Mouse (Mus musculus) common myeloid progenitor, adult 5-6 weeks (primary cell): ENCODE data around the gene Chic2. TPM values are rescaled to one million over a fixed set of nuclear protein-coding genes. Genes with fewer than 3 reads are reported as not detected.

ENCODE experiments used
- ATAC-seq: replicated peaks from 2 replicates; pipeline ENCODE4 v1.8.0; 2016; ENCODE audit warnings: low read depth, mild to moderate bottlenecking, moderate TSS enrichment, inconsistent platforms; ENCODE audit not compliant: poor library complexity, severe bottlenecking
- total RNA-seq: library from RNA; stranded (forward); fragments of 200-1000, 187-1606 nt; gene quantifications from 2 replicates; pipeline ENCODE4 v1.2.3, GENCODE M21; 2017

The Chic2 gene
- total RNA-seq, 1 experiment from 2014 or later, result 31.4 TPM

DNA sequence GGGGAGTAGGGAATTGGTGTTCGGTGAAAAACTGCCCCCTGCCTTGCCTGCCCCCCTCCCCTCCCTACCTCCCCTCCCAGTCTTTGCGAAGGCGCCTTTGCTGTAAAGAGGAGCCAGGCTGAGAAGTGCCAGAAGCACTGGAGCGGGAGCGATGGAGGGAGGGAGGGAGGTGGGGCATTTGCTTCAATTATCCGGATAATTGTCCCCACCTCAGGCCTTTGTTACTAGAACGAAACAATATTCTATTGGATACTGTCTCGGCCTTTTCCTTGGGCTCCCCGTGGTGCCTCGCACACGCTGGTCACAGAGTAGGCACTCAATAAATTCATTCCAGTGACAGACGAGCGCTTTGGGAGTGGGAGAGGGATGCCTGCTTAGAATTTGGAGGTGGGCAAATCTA, 25.6 kb upstream of the Chic2 start:
- no peak for ATAC-seq

DNA sequence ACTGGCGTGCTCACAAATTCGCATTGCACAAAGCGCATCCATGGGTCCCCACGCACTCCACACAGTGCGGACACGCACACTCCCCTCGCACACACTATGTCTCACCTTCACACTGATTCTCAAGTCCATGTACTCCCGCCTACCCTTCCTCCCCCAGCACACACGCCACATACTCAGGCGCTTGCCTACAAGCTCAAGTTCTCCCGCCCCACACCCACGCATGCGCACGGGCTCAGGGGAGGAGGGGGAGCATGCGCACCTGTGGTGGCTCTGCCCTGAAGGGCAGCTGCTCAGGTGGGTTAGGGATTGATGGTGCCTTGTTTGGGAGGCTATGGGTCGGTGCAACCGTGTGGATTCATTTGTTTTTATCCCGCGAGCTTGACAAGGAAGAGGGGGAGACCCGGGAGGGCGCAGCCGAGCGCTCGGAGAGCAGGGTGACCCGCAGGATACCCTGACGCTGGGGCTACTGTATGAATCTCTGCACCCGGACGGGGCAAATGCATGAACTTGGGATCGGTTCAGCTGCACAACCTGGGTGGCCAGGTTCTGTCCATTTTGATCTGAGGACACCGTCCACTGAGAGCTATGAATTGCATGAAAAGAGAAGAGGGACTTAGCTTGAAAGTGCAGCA, 22.7 kb upstream of the Chic2 start:
- ATAC-seq, result peak; percentile 62

DNA sequence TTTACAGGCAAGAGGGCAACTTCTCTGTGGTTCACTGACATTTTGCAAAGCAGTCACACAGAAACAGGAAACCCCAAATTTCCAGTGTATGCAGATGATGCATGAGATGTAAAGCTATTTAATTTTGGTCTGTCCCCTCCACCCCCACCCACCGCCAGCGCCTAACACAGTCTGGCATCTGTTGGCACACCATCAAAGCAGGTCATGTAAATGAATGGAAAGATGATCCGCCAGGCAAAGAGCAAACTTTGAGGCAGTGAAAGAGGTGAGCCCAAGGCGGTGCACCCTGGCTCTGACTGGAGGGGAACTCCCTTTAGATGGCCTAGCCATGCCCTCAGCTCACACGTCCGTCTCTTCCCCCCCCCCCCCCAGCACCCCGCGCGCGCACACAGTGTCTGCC, 22.1 kb upstream of the Chic2 start:
- ATAC-seq, result peak; percentile 45

DNA sequence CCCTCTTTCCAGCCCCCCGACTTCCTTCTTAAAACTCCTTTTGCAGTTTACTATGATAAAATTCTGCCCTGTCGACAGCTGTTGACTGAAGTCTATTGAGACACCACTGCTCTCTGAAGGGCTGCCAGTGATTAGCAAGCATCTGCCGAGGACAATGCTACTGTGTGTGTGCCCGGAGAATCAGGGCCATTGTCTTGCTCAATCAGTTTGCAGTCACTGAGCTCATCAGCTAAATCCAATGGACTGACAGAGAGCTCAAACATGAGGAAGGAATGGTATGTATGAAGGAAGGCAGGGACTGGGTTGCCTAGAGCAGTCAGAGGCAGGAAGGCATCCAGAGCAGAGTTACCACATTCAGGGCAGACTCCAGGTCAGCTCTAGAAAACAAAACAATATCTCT, 18.6 kb upstream of the Chic2 start:
- ATAC-seq, result no peak

DNA sequence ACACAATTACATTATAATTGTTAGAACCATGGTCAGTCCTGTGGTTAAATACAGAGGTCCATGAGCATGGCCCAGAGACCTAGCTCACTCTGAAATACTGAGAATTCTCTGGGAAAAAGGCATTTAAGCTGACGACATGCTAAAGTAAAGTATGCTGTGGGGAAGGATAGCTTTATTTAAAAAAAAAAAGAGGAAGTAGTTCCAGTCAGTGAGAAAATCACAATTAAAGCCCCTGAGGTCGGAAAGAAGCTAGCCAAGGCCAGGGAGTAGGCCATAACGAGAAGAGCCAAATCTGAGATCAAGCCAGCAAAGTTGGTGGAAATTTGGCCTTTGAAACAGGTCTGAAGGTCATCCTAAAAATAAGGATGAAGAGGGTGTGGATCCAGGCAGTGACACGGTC, 6.5 kb upstream of the Chic2 start:
- peak; percentile 58; the same call in 1 of the 2 replicates for ATAC-seq

DNA sequence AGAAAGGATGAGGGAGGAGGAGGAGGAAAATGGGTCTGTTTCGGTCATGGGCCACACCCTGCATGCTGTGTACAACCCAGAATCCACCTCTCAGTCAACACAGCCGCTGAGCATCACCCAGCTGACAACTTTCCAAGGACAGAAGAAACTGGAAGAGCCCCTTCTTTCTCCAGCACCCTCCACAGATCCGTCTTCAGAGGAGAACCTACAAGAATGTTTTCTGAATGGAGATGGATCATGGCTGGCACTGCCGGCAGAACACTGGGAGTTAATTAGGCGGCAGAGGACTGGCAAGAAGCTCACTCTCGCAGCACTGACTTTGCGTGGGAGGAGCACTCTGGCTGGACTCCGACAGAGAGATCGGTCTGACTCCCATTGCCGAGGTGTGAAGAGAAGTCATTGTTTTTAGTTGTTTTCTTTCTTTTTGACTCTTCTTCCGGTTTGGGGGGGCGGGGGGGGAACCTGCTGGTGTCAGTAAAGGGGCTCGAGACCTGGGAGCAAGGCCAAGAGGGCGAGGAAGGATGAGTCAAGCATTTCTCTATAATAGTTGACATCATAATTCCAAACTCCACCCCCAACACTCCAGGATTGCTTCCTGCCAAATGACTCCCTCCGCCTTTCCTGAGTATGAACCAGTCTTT, 2.2 kb upstream of the Chic2 start:
- no peak for ATAC-seq

DNA sequence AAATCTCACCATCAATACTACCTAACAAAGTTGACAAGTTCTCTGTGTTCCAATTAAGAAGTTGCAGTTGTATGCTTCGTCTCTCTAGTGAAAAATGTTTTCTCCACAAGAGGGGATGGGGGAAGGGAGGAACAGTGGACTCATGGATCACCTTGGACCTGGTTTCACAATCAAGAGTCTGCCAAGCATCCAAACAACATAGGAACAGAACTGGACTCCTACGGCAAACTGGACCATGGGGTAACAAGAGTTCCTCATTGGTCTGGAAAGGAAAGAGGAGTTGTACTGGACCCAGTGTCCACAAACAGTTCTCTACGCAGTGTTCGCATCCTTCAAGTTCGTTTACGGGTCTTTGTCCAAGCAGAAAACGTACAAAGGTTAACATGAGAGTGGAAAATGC, 797 bp upstream of the Chic2 start:
- ATAC-seq, result no peak

DNA sequence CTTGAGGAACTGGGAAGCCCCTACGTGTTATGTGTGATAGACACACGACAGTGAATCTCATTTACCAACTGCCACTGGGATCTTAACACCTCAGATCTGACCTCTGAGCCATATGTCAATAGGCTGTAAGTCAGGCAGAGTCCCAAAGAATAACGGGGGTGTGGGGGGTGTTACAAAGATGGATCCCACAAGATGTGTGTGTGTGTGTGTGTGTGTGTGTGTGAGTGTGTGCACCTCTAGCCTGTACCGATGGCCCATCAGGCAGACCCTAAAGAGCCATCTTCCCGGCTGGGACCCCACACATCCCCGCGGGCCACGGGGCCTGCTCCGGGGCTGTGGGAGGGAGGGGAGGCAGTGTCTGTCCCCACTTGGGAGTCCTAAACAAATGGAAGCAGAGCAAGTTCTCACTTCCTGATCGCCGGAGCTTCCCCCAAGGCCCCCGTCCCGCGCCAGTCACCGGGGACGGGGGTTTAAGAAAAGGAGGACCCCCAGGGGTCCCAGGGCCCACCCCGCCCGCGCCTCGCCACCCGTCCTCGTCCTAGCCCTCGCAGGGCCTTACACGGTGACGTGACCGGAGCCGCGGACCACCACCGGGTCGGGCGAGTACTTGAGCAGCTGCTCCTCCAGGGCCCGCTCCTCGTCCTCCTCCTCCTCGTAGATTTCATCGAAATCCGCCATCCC, 813 bp downstream of the Chic2 start:
- ATAC-seq, result peak; percentile 20; the same call in 1 of the 2 replicates

DNA sequence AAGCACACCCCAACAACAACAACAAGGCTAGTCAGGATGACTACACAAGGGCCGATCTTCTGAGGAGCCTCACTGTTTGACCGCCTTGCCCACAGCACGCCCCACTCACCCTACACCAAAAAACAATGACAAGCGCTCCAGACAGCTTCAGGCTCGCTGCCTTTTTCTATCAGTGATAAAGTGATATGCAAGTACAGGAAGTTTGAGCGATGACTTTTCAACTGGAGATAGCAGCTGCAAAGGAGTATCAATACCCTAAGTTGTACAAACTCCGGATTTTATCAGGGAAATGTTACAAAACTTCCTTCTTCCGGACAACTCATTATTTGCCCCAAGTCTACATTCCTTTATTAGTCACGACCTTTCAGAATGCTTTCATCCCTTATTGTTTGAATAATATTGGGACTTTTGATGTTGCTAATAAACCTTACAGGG, 1.5 kb downstream of the Chic2 start:
- ATAC-seq, result no peak

DNA sequence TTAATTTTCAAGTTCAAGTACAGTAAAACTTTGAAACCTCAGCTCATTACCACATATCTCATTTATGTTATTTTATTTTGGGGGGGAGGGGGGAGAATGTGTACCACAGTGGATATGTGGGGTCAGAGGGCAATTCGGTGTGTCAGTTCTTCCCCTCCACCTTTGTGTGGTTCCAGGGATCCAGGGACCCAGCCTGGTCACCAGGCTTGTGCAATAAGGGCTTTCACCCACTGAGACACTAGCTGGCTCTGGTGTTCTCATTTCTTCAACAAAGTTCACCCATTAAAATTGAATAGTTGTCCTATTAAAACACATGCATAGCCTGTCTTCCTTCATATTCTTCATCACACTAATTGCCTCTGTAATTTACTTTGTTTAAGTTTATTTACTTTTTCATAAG, 5.3 kb downstream of the Chic2 start:
- ATAC-seq, result no peak

DNA sequence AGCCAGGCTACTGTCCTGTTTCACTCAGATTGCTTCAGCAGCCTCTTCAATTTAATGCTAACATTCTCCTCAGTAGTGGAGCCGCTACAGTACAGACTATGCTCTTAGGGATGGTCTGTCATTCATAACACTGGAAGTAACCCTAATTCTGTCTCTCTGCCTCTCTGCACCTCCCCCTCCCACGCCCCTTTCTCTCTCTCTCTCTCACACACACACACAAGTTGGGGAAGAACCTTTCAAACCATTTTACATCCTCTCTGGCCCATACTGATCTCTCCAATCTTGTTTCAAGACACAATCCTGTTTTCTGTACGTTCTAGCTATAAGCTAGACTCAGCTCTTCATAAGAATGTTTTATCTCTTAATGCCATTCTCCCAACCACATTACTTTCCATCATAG, 9.1 kb downstream of the Chic2 start:
- ATAC-seq, result no peak

DNA sequence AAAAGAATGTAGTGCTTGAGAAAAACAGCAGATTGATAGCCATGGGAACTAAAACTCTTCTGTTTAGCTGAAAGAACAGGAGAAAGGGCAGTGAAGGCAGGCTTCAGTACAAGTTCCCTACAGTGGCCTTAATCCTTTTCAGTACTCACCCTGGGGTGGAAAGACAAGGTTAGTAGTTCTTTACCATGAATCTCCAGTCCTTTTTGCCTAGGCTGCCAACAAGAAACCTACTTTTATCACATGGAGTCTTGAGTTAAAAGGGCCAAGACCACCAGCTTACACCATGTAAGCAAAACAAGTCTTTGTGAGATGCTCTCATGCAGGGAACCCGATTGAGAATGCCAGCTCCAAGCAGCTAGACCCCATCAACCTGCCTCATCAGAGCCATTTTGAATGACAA, 29.8 kb downstream of the Chic2 start:
- ATAC-seq, result no peak

DNA sequence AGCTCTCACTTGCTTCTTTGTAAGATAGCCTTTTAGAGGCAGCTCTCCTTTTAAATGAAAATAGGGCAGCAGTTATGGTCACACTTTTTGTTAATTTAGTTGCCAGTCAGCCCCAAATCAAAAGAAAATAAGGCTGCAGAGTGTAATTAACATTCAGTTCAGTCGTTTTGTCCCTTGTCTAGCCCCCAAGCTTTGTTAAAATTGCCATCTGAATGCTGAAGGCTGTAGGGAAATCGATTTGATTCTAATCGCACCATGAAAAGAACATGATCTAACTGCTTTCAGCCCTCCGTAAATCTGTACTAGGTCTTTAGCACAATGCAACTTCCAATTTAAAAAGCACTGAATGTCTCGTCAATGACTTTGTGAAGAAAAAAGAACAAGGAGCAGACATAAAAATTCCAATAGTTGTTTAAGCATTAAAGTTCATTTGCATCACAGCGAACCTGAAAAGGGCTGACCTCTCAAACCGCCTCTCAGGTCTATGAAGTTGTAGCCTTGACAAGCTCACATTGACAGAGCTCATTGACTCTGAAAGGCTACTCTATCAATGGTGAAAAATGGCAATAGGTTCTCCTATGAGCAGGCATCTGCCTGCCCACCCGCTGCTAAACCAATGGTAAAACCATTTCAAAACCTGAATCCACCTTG, 31.7 kb downstream of the Chic2 start:
- ATAC-seq, result no peak

DNA sequence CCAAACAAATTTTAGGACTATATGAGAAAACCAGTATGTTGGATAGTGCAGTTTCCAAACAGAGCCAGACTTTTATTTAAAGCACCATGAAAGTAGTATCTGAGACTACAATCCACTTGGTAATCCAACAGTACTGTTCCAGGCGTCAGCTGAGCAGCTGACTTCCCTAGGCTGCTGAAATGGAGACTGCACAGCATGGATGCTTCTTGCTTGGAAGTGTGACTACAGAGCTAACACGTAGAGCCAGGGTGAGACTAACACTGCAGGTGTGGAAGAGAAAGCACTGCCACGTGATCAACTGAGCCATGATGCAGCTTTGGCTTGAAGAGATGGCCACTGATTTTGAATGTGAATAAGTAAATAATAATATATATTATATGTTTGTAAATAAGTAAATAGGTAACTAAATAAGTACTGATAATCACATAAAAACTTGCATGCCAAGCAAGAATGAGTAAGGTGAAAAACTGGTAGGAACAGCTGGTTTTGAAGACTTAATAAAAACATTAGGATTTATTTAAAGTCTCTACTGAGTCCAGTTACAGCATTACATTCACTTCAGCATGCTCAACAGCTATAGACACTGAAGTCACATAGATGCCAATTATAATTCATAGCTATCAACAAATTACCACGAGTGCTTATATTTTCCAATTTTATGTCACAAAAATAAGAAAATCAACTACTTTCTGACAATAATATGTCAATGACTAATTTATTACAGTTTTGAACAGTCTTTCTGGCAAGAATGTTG, 32.4 kb downstream of the Chic2 start:
- no peak for ATAC-seq

DNA sequence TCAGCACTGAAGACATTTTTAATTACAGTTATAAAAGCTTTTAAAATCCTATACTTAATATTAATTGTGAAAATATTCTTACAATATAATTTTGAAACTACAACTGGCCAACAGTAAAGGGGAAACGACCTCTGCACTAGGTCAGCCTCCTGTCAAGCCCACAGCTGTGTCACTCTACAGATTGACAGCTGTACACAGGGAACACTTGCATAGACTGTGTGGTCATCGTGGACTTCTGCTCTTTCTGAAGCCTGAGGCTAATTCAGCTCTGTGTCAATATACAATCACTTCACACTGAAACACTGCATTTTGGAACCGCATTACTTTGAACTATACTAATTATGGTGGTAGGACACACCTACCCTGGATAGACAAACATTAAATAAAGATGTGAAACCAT, 39.8 kb downstream of the Chic2 start:
- no peak for ATAC-seq

DNA sequence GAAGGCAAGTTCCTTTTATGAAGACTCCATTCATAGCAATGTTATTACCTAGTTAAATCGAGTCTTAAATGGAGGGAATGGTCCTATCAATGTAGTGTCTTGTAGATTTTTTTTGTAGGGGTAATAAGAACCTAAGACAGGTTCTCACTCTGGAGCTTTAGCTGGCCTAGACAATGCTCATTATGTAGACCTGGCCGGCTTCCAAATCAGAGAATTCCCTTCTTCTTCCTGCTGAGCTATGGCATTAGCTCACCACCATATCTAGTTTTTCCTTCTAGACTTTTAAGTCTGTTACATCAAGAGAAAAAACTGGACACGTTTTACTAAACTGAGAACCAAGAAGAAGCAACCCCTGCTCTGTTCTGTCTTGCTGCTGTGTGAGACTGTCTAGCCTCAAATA, 42.5 kb downstream of the Chic2 start:
- no peak for ATAC-seq

DNA sequence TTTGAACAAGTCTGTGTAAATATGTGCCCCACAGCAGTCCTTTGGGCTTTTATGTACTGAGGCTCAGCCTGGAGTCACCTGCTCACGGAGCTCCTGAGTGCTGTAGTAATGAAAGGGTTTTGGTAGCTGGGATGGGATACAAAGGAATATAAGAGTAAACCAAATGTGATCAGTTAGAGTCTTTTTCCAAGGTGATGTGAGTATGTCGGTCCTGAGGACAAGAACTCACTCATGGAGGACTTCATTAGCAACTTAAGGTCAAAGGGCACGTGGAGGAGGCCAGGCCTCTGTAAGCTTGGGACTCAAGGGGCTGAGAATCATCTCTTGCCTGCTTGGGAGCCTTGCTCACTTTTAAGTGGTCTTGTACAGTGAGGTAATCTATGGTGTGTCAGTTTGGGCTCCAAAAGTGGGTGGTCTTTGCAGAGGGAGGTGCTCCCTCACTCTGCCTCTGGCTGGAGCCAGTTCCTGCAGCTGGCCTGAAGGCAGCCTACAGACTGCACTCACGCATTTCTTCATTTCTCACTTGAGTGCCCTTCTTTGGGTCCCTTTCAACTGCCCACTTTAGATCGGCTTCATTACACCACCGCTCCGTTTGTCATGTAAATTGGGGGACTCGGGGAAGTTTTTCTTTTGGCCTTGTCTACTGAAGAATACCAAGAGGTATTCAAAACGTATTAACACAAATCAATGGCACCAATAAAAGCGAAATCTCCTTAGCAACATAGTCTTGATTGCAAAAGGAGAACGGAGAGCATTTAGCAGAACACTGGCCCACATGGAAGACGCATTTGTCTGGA, 45.7 kb downstream of the Chic2 start:
- ATAC-seq, result no peak

DNA sequence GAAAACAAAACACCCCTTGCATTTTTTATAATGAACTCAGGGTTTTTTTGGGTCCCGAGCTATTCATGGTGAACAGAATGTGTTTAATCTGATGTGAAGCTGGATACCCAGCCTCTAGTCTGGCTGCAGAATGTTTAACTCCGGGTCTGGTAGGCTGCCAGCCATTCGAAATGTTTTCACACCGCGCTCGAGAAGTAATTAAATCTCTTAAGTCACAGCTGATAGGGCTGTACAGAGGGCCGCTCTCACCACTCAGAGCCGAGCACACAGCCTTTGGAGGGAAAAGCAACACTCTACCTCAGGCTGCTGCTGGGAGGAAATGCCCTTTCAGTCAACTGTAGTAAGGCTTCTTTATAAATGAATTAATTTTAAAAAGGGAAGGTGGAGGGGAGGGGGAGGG, 49.6 kb downstream of the Chic2 start:
- no peak for ATAC-seq

DNA sequence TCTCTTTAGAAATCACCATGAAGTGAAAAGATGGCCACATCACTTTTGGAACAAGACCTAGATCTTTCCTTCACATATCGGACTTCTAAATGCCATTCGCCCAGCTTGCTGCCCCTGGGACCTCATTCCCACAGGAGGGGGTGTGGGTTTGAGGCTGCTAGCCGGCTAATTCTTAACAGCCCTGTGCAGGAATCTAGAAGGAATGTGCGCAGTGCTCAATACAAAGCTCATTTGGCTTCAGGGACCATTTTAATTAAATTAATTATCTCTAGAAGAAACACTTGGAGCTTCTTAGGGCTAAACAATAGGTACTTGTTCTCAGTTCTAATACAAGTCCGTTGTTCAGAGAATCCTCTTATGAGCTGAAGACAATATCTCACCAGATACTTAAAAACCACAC, 60.5 kb downstream of the Chic2 start:
- no peak for ATAC-seq

DNA sequence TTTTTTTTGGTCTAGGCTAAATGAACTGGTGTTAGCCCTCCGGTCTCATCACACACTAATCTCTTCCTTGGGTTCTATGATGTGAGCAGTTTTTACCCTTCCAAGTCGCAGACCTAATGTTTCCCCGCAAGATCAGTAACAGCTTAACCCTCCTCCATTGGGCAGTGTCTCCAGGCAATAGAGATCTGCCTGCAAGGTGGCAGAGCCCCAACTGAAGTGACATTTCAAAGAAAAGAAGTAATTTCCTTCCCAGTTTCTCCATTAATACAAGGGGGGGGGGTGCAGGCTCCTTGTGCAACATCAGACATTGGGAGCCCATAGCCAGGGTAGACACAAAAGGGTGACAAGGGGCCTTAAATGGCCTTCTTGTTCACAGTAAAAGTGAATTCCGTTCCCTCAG, 64.0 kb downstream of the Chic2 start:
- ATAC-seq, result no peak
